Mouse (Mus musculus) testis, adult 2 months (tissue): ENCODE measurements around the gene Man1c1. TPM values are rescaled to one million over a fixed set of nuclear protein-coding genes. Genes with fewer than 3 reads are reported as not detected.

Experiments used
- H3K27ac ChIP-seq: fragments of 200-500 bp; 2 replicates; pipeline ENCODE4 v1.5.1; 2012; ENCODE audit warnings: low read depth, low read length; ENCODE audit not compliant: control insufficient read depth, insufficient read depth
- H3K27me3 ChIP-seq: fragments of 200-500 bp; 2 replicates; pipeline ENCODE4 v1.6.1; 2012; ENCODE audit warnings: mild to moderate bottlenecking, low read length, moderate library complexity; ENCODE audit not compliant: control insufficient read depth, insufficient read depth
- H3K36me3 ChIP-seq: fragments of 200-500 bp; 2 replicates; pipeline ENCODE4 v1.6.1; 2012; ENCODE audit warnings: mild to moderate bottlenecking, low read length; ENCODE audit not compliant: control insufficient read depth, insufficient read depth
- H3K4me1 ChIP-seq: fragments of 200-500 bp; 2 replicates; pipeline ENCODE4 v1.6.1; 2012; ENCODE audit warnings: low read length; ENCODE audit not compliant: control insufficient read depth, insufficient read depth
- H3K4me3 ChIP-seq: fragments of 200-500 bp; 2 replicates; pipeline ENCODE4 v1.5.1; 2012; ENCODE audit warnings: low read depth, mild to moderate bottlenecking, low read length, moderate library complexity, mixed read lengths; ENCODE audit not compliant: control insufficient read depth
- CTCF ChIP-seq: fragments of 200-500 bp; IDR thresholded peaks from 2 replicates; pipeline ENCODE4 v1.5.1; 2012; ENCODE audit warnings: low read depth, mild to moderate bottlenecking, inconsistent platforms, low read length, moderate library complexity; ENCODE audit not compliant: control insufficient read depth, insufficient read depth, insufficient replicate concordance
- POLR2A ChIP-seq: fragments of 200-500 bp; IDR thresholded peaks from 2 replicates; pipeline ENCODE4 v1.6.1; 2012; ENCODE audit warnings: low read depth, mild to moderate bottlenecking, inconsistent platforms, low read length, moderate library complexity; ENCODE audit not compliant: control insufficient read depth
- polyA plus RNA-seq: library from polyadenylated mRNA; depleted of rRNA; stranded (reverse); fragments of >200 nt; gene quantifications from 2 replicates; pipeline ENCODE4 v1.2.3, GENCODE M21; 2012

Gene Man1c1
- polyA plus RNA-seq, 1 experiment = 0.95 TPM

DNA sequence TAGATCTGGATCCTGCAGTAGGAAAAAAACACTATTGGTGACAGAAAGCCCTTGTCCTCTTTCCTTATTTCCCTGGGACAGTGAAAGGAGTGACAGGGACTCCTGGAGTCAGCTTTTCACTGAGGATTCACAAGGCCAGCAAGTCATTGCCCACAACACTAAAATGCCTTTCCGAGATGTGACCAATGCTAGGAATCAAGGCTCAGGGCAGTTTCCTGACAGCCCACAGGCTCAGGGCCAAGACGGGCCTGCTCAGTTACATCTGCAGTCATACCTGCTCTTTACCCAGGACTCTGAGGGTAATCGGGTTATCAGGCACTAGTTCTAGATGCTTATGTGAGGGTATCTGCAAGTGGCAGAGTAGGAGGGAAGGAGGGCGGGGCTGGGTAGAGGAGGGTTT is 180.6 kb downstream of the Man1c1 start:
- TF ChIP-seq CTCF (no peak), POLR2A (no peak)

DNA sequence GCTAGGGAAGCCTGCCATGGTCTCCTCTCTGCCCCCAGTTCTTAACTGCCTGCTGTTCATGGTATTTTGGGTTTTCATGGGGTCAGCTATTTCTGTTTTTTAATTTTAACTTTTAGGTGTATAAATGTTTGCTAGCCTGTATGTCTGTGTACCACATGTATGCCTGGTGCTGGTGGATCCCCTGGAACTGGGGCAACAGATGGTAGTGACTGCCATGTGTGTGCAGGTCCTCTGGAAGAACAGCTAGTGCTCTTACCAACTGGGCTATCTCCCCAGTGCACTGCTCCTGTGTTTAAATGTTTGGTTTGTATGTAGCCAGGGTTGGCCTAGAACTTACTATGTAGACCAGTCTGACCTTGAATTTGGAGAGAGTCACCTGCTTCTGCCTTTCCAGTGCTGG is 184.8 kb downstream of the Man1c1 start:
- Histone ChIP-seq H3K27ac (no peak overlapping the region), H3K4me3 (no peak overlapping the region), H3K4me1 (peaks cover 8% of the 10 kb centered on the region), H3K36me3 (no peaks in the 10 kb centered on the region; the same call in 1 of the 2 replicates), H3K27me3 (no peaks in the 10 kb centered on the region)
- no peak for TF ChIP-seq POLR2A
- no peak for TF ChIP-seq CTCF

More for the DNA sequence above, 180.6 kb downstream of the Man1c1 start:
- Histone ChIP-seq H3K4me1 (0 out of 2 replicates have a peak, but pooled peaks cover 3% of the 10 kb centered on the region), H3K36me3 (peaks cover 6% of the 10 kb centered on the region), H3K4me3 (no peak overlapping the region), H3K27ac (no peak overlapping the region), H3K27me3 (no peaks in the 10 kb centered on the region)

DNA sequence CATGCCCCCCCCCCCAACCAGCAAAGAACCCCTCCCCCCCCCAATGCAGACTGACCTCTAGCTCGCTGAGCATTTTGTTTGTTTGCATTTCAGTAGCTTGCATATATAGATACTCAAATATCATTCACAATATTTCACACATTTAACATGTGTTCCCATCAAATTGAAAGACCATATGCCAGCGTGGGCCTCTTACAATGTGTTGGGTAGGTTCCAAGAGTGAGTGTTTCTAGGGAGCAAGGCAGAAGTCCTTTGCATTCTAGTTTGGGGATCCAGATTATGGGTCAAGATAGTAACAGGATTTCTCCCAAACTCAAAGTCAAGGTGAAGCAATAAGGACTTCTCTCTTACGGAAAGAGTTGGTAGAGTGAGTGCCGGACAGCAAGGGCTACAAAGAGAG is 185.5 kb downstream of the Man1c1 start:
- Histone ChIP-seq H3K27ac (no peak overlapping the region), H3K36me3 (no peaks in the 10 kb centered on the region; the same call in 1 of the 2 replicates), H3K27me3 (no peaks in the 10 kb centered on the region), H3K4me3 (no peak overlapping the region), H3K4me1 (peaks cover 8% of the 10 kb centered on the region)
- TF ChIP-seq CTCF (no peak), POLR2A (no peak)

DNA sequence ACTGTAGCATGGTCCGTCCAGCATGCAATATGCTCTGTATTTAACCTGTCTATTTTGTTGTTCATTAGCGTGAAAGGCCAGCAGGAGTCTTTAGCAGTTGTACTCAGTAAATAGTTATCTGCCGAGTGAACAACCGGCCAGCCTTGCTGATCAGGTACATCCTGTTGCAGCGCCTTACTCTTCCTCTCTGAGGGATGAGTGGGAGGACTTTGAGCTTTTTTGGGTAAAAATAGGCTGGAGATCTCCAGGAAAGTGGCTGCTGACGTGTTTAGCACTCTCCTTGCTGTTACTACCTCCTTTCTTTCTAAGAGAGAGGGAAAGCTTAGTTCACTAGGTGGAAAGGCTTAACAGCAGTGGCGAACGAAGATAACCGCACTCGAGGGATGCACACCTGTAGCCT is 186.4 kb downstream of the Man1c1 start:
- TF ChIP-seq CTCF (no peak), POLR2A (no peak)

DNA sequence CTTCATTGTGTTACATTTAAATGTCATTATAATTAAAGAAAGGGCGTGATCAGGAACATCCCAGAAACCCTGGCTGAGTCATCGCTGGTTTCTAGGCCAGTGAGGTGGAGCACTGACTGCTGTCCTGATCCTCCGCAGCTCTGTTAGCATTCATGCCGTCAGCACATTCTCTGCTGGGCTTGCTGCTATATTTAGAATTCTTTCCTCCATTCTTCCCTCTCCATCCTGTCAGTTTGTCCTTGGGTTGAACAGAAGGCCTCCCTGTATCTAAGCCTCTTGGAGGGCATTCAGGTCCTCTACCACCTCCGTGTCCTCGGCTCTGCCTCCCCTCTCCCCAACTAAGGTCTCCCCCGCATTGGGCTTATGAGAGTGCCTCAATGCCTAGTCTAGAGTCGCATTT is 187.1 kb downstream of the Man1c1 start:
- Histone ChIP-seq H3K36me3 (no peaks in the 10 kb centered on the region), H3K4me3 (no peak overlapping the region), H3K27ac (peak overlapping the region; percentile 77), H3K27me3 (no peaks in the 10 kb centered on the region), H3K4me1 (peaks cover 9% of the 10 kb centered on the region)
- TF ChIP-seq CTCF (no peak), POLR2A (0 out of 2 replicates have a peak, but pooled peaks have one; percentile 27)

More for the DNA sequence above, 186.4 kb downstream of the Man1c1 start:
- peak overlapping the region; percentile 77 for H3K27ac ChIP-seq
- H3K4me3 ChIP-seq = no peak overlapping the region
- H3K4me1 ChIP-seq = peaks cover 8% of the 10 kb centered on the region
- H3K27me3 ChIP-seq = no peaks in the 10 kb centered on the region
- H3K36me3 ChIP-seq = no peaks in the 10 kb centered on the region; the same call in 1 of the 2 replicates

DNA sequence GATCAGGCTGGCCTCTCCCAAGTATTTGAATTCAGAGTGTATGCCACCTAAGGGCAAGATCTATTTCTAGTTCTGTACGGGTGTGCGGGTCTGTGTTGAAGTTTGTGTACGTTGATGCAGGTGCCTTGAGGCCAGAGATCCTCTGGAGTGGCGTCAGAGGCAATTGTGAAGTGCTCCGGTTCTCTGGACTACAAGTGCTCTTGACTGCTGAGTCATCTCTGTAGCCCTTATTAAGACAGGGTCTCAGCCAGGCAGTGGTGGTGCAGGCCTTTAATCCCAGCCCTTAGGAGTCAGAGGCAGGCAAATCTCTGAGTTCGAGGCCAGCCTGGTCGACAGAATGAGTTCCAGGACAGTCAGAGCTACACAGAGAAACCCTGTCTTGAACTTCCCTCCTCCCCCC is 188.5 kb downstream of the Man1c1 start:
- H3K36me3 ChIP-seq = no peaks in the 10 kb centered on the region
- TF ChIP-seq CTCF (no peak), POLR2A (no peak)
- no peaks in the 10 kb centered on the region for H3K27me3 ChIP-seq
- no peak overlapping the region for H3K27ac ChIP-seq
- no peak overlapping the region for H3K4me3 ChIP-seq
- H3K4me1 ChIP-seq = peaks cover 16% of the 10 kb centered on the region

DNA sequence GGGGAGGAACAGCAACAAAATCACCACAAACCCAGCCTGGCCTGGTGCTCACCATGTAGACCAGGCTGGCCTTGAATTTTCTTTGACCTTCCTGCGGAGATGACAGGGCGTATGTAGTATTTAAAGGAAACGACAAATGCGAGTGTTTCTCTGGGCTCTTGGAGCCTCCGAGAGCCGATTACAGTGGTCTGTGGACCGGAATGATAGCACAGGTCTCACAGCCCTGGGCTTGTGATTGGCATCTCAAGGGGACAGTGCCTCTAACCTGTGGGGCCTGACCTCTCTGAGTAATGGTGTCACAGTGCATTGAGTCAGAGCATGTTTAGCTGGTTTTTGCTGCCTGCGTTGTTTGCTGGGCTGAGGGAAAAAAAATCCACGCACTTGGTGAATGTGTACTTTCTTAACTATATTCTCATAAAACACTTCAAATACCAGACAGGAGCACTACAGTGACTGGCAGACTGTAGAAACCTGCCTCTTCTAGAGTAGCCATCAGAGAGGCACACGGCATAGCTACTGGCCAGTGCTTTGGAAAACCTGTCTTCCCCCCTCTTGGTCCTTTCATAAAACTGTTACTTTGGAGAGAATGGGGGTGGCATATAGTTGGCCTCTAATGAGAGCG is 189.7 kb downstream of the Man1c1 start:
- Histone ChIP-seq H3K4me3 (no peak overlapping the region), H3K4me1 (peaks cover 13% of the 10 kb centered on the region), H3K27me3 (no peaks in the 10 kb centered on the region), H3K36me3 (no peaks in the 10 kb centered on the region), H3K27ac (peak overlapping the region; percentile 64)
- TF ChIP-seq POLR2A (no peak), CTCF (no peak)
